Mouse (Mus musculus) erythroblast, embryonic 14.5 days (primary cell): ENCODE data around the gene Crk.

Experiments
- GATA1 ChIP-seq: IDR thresholded peaks from 2 replicates; pipeline ENCODE4 v1.6.1; 2012; ENCODE audit warnings: low read length, inconsistent platforms, mixed read lengths
- TAL1 ChIP-seq: IDR thresholded peaks from 3 replicates; pipeline ENCODE4 v1.6.1; 2012; ENCODE audit warnings: low read length, inconsistent platforms, mixed read lengths

GRCm38 (mm10) chr11:75632921-75633320 lies 46.1 kb upstream of the Crk start:
- no peak for TF ChIP-seq TAL1
- TF ChIP-seq GATA1, result no peak
